Mouse (Mus musculus) brain, adult 2 months (tissue): Measurements from ENCODE around the gene Zfp689.
"Not testable (repeated sequence)": the region's sequence is repeated elsewhere in the genome, so short reads cannot be mapped to it uniquely, and the experiment has no call there.

Source experiments
- DNase-seq: peaks from one replicate; pipeline ENCODE4 v3.0.0; 2011; ENCODE audit warnings: low read depth, low spot score

Zfp689 gene

DNA sequence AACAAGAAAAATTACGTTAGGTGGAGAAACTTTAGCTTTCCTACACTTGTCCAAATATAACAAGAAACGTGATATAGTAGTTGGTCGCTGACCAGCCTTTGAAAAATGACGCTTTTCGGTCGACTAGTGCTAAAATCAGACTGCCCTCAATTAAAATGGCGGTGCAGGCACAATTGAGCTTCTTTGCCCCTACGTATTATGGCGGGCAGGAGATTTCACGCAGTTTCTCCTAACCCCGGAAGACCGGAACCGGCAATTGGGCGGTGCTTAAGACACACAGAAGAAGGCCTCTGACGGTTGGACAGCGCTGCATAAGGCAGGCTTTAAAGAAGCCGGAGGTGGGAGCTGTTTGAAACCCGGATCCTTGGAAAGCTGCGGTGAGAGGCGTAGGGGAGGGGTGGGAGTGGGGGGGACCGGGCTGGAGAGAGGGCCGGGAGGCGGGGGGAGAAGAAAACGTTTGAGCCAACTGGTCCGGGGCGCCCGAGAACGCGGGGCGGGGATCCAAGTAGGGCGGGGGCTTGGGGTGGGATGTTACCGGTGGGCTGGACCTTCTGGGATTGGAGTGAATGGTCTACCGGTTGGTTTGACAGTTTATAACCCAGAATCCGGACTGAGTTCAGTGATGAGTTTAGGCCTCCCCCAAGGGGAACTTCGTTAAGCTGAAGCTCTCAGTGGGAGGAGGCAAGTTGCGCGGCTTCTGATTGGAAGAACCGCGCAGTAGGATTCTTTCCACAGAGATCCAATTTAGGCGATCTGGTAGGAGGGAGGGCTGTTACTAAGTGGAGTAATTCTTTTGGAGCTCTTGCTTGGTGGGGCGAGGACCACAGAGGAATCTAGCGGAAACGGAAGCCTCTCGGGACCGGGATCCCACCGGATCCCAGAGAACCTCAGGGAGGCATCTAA lies 22.0 kb upstream of the Zfp689 start:
- peak; percentile 100 for DNase-seq

DNA sequence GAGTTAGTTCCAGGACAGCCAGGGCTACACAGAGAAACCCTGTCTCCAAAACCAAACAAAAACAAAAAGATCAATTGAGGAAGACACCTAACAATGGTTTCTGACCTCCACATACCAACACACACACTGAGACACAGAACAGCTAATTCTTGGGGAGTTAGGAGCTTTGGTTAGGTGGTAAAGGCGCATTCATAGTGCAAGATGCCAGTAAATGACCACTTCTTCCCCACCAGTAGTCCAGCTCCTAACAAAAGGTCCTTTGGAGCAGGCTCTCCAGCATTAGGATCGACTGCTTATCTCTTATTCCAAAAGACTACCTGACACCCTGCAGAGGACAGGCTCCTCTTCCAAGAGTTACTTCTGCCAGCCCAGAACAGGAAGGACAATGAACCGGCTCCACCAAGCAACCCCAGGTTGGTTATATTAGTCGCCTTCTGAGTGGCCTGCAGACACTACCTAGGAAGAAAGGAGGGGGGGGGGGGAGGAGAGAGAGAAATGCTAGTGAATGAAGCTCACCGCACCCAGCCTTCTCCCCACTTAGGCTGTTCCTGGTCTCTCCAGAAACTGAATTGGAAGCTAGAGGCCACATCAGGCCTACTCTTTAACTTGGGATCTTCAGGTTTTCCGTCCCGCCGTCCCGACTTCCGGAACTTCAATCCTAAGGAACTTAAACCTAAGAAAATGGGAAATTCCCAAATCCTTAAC lies 21.2 kb upstream of the Zfp689 start:
- DNase-seq: peak; percentile 66

GRCm38 (mm10) chr7:127466606-127467005 lies 17.6 kb upstream of the Zfp689 start:
- DNase-seq: no peak

DNA sequence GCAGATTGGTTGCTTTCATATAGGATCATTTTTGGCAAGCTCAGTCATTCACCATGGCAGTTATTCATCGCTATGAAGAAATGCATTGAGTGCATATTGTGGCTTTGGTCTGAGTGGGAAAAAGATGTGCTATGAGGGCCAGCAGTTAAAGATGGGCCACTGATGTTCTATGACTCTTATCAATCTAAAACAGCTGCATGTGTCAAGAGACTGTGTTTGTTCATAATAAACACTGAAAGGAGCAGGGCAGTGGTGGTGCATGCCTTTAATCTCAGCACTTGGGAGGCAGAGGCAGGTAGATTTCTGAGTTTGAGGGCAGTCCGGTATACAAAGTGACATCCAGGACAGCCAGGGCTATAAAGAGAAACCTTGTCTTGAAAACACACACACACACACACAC lies 16.7 kb upstream of the Zfp689 start:
- DNase-seq: not testable (repeated sequence)

DNA sequence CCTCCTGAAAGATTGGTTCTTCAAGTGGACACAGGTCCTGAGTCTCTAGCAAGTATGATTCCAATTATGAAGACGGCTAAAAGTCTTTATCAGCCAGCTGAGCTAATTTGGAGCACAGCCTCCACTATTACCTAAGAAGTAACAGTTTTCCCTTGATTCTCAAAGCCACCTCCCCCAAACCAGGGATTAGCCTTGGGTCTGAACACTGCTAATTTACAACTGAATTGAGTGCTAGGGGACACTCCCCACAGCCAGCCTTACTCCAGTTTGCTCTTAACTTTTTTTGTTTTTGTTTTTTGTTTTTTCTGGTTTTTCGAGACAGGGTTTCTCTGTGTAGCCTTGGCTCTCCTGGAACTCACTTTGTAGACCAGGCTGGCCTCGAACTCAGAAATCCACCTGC lies 16.2 kb upstream of the Zfp689 start:
- DNase-seq: no peak

DNA sequence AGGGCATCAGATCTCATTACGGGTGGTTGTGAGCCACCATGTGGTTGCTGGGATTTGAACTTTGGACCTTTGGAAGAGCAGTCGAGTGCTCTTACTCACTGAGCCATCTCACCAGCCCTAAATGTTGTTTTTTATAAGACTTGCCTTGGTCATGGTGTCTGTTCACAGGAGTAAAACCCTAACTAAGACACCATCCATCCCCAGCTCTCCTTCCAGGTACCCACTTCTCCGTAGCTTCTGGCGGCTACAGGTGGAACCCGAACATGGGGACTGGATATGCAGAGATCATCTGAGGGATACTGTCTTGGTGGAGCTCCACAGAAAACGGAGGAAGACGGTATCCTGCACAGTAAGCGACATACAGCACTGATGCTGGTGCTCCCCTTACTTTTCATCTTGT lies 10.4 kb upstream of the Zfp689 start, which contains the start of gene Prr14:
Gene Prr14 (plus strand): TSS at position 301 of the 400 bp plus-strand sequence.
- DNase-seq: not testable (repeated sequence)

DNA sequence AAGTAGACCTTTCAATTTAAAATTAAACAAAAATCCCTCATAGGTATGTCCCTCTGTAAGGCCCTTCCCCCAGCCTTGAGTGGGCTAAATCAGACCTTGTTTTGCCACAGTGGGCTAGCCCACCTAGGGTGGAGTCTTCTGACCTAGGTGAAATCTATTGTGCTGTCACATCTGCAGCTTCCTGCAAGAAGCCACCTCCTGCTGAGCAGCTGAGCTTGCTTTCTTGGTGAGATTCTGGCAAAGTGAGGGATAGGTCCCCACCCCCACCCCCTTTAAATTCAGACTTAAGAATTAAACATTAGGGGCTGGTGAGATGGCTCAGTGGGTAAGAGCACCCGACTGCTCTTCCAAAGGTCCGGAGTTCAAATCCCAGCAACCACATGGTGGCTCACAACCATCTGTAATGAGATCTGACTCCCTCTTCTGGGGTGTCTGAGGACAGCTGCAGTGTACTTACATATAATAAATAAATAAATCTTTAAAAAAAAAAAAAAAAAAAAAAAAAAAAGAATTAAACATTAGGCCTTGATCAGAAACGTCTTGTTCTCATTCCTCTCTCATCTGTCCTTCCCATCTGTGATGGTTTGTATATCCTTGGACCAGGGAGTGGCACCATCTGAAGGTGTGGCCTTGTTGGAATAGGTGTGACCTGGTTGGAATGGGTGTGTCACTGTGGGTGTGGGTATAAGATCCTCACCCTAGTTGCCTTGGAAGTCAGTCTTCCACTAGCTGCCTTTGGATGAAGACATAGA lies 9.6 kb upstream of the Zfp689 start:
- not testable (repeated sequence) for DNase-seq

DNA sequence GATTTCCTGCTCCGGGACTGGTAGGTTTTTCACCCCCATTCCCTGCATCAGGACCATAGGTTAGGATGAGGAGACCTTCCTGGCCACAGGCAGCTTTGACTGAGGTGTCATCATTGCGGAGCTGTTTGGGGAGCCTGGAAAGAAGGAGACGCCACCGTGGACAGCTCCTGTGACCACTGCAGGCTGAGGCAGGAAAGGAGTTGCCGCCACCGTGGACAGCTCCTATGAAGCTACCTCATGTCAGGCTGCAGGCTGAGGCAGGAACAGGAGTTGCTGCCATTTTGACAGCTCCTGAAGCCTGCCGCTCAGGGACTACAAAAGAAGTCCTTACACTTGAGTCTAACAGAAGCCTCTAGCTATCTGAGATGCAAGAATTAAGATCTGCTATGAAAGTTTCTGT lies 5.9 kb upstream of the Zfp689 start:
- no peak for DNase-seq

- no peak for DNase-seq
Observed at GRCm38 (mm10) chr7:127453056-127453455, 4.1 kb upstream of the Zfp689 start.

DNA sequence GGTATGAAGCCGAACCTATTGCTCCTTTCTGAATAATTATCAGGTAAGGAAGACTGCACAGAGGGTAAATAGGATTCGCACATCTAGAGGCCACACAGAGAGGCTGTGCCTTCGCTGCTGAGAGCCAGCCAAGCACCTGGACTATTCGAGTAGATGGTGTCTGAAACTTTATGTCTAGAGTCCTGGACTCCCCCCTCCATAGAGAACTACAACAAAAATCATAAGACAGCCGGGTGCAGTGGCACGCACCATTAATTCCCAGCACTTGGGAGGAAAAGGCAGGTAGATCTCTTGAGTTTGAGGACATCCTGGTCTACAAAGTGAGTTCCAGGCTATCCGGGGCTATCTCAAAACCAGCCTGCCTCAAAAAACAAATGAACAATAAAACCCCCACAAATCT lies 1.0 kb upstream of the Zfp689 start:
- no peak for DNase-seq

DNA sequence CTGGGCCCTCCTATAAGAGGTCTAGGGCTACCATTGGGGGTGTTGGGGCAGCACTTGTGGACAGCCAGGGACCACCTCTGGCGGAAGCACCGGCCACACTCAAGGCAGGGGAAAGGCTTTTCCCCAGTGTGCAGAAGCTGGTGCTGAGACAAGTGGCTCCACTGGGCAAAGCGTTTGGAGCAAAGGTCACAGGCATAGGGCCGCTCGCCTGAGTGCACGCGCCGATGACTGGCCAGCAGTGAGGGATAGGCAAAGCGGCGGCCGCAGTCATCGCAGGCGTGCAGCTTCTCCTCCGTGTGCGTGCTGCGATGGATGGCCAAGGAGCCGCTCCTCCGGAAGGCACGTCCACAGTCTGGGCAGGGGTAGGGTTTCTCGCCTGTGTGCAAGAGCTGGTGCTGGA lies 5.0 kb downstream of the Zfp689 start:
- DNase-seq: no peak

DNA sequence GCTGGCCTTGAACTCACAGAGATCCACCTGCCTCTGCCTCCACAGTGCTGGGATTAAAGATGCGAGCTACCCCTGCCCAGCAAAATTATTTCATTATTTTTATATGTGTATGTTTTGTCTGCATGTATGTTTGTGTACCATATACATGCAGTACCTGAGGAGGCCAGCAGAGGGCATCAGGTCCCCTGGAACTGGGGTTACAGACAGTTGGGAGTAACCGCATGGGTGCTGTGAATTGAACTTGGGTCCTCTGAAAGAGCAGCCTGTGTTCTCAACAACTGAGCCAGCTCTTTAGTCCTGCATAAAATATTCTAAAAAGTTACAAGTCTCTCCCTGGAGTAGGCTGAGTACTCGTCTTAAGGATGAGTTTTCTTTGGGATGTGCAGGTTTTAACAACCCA lies 11.2 kb downstream of the Zfp689 start:
- no peak for DNase-seq

DNA sequence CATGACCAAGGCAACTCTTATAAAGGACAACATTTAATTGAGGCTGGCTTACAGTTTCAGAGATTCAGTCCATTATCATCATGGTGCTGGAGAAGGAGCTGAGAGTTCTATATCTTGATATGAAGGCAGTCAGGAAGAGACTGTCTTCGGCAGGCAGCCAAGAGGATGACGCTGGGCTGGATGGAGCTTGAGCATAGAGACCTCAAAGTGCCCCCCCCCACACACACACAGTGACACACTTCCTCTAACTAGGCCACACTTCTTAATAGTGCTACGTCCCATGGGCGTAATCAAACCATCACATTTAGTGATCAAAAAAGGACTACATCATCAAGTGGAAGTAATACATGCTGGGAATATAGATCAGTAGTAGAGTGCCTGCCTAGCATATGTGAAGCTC lies 13.8 kb downstream of the Zfp689 start:
- DNase-seq: no peak

DNA sequence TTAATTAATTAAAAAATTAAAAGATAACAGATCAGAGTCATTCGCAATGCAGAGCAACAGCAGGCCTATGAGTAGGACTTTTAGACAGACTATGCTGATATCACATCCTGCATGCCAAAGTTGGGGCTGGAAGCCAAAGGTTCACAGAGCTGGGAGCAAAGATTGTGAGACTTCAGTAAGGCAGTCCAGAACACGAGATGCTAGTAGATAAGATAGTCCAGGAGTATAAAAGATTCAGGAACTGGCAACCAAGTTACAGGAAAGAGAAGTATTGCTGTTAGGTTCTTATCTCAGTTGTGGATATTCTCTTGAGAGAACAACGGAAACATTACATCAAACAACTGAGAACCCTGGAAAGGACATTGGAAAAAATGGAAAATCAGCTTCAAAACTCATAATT lies 22.6 kb downstream of the Zfp689 start:
- no peak for DNase-seq

GRCm38 (mm10) chr7:127425911-127426310 lies 23.0 kb downstream of the Zfp689 start:
- no peak for DNase-seq

- DNase-seq: no peak
Observed at GRCm38 (mm10) chr7:127425291-127425690, 23.7 kb downstream of the Zfp689 start.

DNA sequence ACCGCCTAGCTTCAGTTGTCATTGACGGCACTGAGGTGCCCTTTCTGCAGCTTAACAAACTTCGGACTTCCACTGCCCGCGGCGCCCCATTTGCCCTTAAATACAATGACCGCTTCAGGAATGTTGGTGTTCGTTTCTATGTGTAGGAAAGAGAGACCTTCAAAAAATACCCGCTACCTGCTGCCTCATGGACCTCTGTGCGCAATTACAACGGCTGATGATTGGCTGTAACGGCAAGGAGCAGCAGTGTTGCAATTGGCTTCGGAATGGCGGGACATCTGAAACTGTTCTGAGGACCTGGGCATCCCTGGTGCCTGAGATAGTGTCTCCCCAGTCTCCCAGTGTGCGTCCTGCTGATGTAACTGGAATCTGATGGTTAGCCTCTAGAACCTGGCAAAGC lies 26.7 kb downstream of the Zfp689 start:
- DNase-seq: peak; percentile 85

DNA sequence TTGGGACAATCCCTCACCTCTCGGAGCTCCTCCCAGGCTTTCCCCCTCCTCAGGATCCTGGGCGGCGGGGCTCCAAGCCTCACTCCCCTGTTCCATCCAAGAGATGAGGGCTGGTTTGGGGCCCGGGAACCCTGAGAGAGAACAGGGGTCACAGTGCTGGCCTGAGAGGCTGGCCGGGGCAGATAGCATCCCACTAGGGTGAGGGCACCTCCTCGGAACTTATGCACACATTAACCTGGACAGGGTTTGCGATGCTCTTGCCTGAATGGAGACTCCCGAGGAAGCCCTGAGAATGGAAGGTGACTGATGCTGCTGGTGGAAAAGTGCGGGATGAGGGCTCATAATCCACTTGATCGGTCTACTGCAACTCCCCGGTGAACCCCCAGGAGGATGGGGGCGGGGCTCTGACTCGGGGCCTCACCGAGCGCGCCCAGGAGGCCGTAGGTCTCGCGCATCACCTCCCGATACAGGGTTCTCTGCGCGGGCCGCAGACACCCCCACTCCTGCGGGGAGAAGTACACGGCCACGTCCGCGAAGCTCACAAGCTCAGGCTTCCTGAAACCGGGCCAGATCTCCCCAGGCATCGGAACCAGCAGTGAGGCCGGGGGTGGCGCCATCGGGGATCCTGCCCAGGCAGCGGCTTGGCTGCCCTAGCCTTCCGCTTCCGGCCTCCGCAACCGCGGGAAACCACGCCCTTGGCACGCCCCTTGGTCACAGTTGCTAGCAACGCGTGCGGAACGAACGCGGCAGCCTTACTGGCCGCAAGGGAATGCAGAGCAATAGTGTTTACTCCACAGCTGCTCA lies 27.4 kb downstream of the Zfp689 start, which contains the start of gene Zfp688:
Gene Zfp688 (minus strand): TSS at position 681 of the 804 bp plus-strand sequence.
- DNase-seq: peak; percentile 95

GRCm38 (mm10) chr7:127411418-127411817 lies 37.5 kb downstream of the Zfp689 start:
- no peak for DNase-seq

- DNase-seq: peak; percentile 96
Observed at GRCm38 (mm10) chr7:127406002-127406987, 42.7 kb downstream of the Zfp689 start, which contains the start of gene Zfp764. TSS of gene Zfp764 (minus strand) at chr7:127406822.
